Mouse (Mus musculus): ENCODE measurements around the gene Poc1b. TPM values are rescaled to one million over a fixed set of nuclear protein-coding genes. Genes with fewer than 3 reads are reported as not detected.

The Poc1b gene
- total and polyA plus RNA-seq, 2 experiments from 2014 or later = 12.0 to 12.4 TPM

- H3K36me3 ChIP-seq (ENCODE audit: insufficient read depth) = no peaks in the 10 kb centered on the region
- H3K4me3 ChIP-seq (ENCODE audit: low read depth, low read length) = no peak overlapping the region
- H3K27ac ChIP-seq (ENCODE audit: low read depth, low read length) = no peak overlapping the region
- TF ChIP-seq CTCF (IDR thresholded peaks at IDR 0.05; ENCODE audit: low read depth) = no peak
- H3K27me3 ChIP-seq (ENCODE audit: insufficient read depth, low read length) = no peaks in the 10 kb centered on the region
- H3K4me1 ChIP-seq (ENCODE audit: insufficient read depth) = no peaks in the 10 kb centered on the region
- no peak overlapping the region for H3K9ac ChIP-seq
- H3K4me2 ChIP-seq (ENCODE audit: low read depth) = no peak overlapping the region
- DNase-seq (no peak), ATAC-seq (no peak)
- no peaks in the 10 kb centered on the region for H3K9me3 ChIP-seq (ENCODE audit: low read length)
- 82% methylated on average over 2 of the region's 2 CpGs for WGBS
Observed at GRCm38 (mm10) chr10:99095114-99095513, 11.7 kb upstream of the Poc1b start.

GRCm38 (mm10) chr10:99097374-99097773, 9.5 kb upstream of the Poc1b start:
- no peaks in the 10 kb centered on the region for H3K4me1 ChIP-seq (ENCODE audit: insufficient read depth)
- peak; percentile 67 for TF ChIP-seq CTCF (IDR thresholded peaks at IDR 0.05; ENCODE audit: low read depth)
- H3K9me3 ChIP-seq (ENCODE audit: low read length) = no peaks in the 10 kb centered on the region
- WGBS = 71% methylated on average over 10 of the region's 10 CpGs
- no peaks in the 10 kb centered on the region for H3K36me3 ChIP-seq (ENCODE audit: insufficient read depth)
- no peak overlapping the region for H3K4me3 ChIP-seq (ENCODE audit: low read depth, low read length)
- DNase-seq = peak; percentile 33
- no peak overlapping the region for H3K9ac ChIP-seq
- ATAC-seq = no peak
- H3K27ac ChIP-seq (ENCODE audit: low read depth, low read length) = no peak overlapping the region
- no peak overlapping the region for H3K4me2 ChIP-seq (ENCODE audit: low read depth)
- H3K27me3 ChIP-seq (ENCODE audit: insufficient read depth, low read length) = no peaks in the 10 kb centered on the region

- H3K9ac ChIP-seq = no peak overlapping the region
- WGBS = 84% methylated on average over 3 of the region's 3 CpGs
- no peak for TF ChIP-seq CTCF (IDR thresholded peaks at IDR 0.05; ENCODE audit: low read depth)
- H3K4me1 ChIP-seq (ENCODE audit: insufficient read depth) = peaks cover 6% of the 10 kb centered on the region; the same call in 1 of the 2 replicates
- peaks cover 5% of the 10 kb centered on the region; the same call in 1 of the 2 replicates for H3K36me3 ChIP-seq (ENCODE audit: insufficient read depth)
- no peak for DNase-seq
- no peak overlapping the region for H3K27ac ChIP-seq (ENCODE audit: low read depth, low read length)
- no peak for ATAC-seq
- H3K4me2 ChIP-seq (ENCODE audit: low read depth) = no peak overlapping the region; the same call in 1 of the 2 replicates
- H3K9me3 ChIP-seq (ENCODE audit: low read length) = no peaks in the 10 kb centered on the region
- no peaks in the 10 kb centered on the region for H3K27me3 ChIP-seq (ENCODE audit: insufficient read depth, low read length)
- no peak overlapping the region for H3K4me3 ChIP-seq (ENCODE audit: low read depth, low read length)
Observed at GRCm38 (mm10) chr10:99105522-99105921, 1.3 kb upstream of the Poc1b start.

GRCm38 (mm10) chr10:99106311-99106702, 529 bp upstream of the Poc1b start:
- Histone ChIP-seq H3K4me1 (ENCODE audit: insufficient read depth) (peaks cover 6% of the 10 kb centered on the region; the same call in 1 of the 2 replicates), H3K27me3 (ENCODE audit: insufficient read depth, low read length) (no peaks in the 10 kb centered on the region), H3K9me3 (ENCODE audit: low read length) (no peaks in the 10 kb centered on the region), H3K9ac (peak overlapping the region; percentile 88), H3K36me3 (ENCODE audit: insufficient read depth) (peaks cover 9% of the 10 kb centered on the region; the same call in 1 of the 2 replicates), H3K27ac (ENCODE audit: low read depth, low read length) (peak overlapping the region; percentile 97; the same call in 1 of the 2 replicates), H3K4me3 (ENCODE audit: low read depth, low read length) (peak overlapping the region; percentile 100), H3K4me2 (ENCODE audit: low read depth) (peak overlapping the region; percentile 87)
- 17% methylated on average over 8 of the region's 8 CpGs for WGBS
- ATAC-seq (no peak), DNase-seq (no peak)
- TF ChIP-seq CTCF (IDR thresholded peaks at IDR 0.05; ENCODE audit: low read depth) = no peak

- H3K4me1 ChIP-seq (ENCODE audit: insufficient read depth) = peaks cover 6% of the 10 kb centered on the region; the same call in 1 of the 2 replicates
- peak; percentile 63 for DNase-seq
- peak within 1 kb of the TSS; percentile 87 for H3K4me2 ChIP-seq (ENCODE audit: low read depth)
- no peaks in the 10 kb centered on the region for H3K27me3 ChIP-seq (ENCODE audit: insufficient read depth, low read length)
- H3K36me3 ChIP-seq (ENCODE audit: insufficient read depth) = peaks cover 9% of the 10 kb centered on the region; the same call in 1 of the 2 replicates
- H3K27ac ChIP-seq (ENCODE audit: low read depth, low read length) = peak within 1 kb of the TSS; percentile 97
- H3K9ac ChIP-seq = peak within 1 kb of the TSS; percentile 88
- peak; percentile 55 for ATAC-seq
- peak within 1 kb of the TSS; percentile 100 for H3K4me3 ChIP-seq (ENCODE audit: low read depth, low read length)
- peak; percentile 69 for TF ChIP-seq CTCF (IDR thresholded peaks at IDR 0.05; ENCODE audit: low read depth)
- H3K9me3 ChIP-seq (ENCODE audit: low read length) = no peaks in the 10 kb centered on the region
- under 1% methylated on average over 22 of the region's 22 CpGs for WGBS
Observed at GRCm38 (mm10) chr10:99107964-99108363, 1.1 kb downstream of the Poc1b start, which contains the start of gene Galnt4. Gene Galnt4 (plus strand): TSS chr10:99108159.

GRCm38 (mm10) chr10:99108431-99108982, 1.7 kb downstream of the Poc1b start:
- Histone ChIP-seq H3K27ac (ENCODE audit: low read depth, low read length) (no peak overlapping the region), H3K36me3 (ENCODE audit: insufficient read depth) (peaks cover 9% of the 10 kb centered on the region; the same call in 1 of the 2 replicates), H3K9me3 (ENCODE audit: low read length) (no peaks in the 10 kb centered on the region), H3K4me1 (ENCODE audit: insufficient read depth) (peaks cover 6% of the 10 kb centered on the region; the same call in 1 of the 2 replicates), H3K9ac (no peak overlapping the region), H3K27me3 (ENCODE audit: insufficient read depth, low read length) (no peaks in the 10 kb centered on the region), H3K4me2 (ENCODE audit: low read depth) (peak overlapping the region; percentile 87), H3K4me3 (ENCODE audit: low read depth, low read length) (peak overlapping the region; percentile 100)
- no peak for DNase-seq
- ATAC-seq = no peak
- WGBS = 30% methylated on average over 12 of the region's 12 CpGs
- no peak for TF ChIP-seq CTCF (IDR thresholded peaks at IDR 0.05; ENCODE audit: low read depth)

- ATAC-seq (no peak), DNase-seq (no peak)
- TF ChIP-seq CTCF (IDR thresholded peaks at IDR 0.05; ENCODE audit: low read depth) = no peak
- Histone ChIP-seq H3K27ac (ENCODE audit: low read depth, low read length) (no peak overlapping the region), H3K4me3 (ENCODE audit: low read depth, low read length) (no peak overlapping the region), H3K4me2 (ENCODE audit: low read depth) (no peak overlapping the region), H3K27me3 (ENCODE audit: insufficient read depth, low read length) (no peaks in the 10 kb centered on the region), H3K9me3 (ENCODE audit: low read length) (no peaks in the 10 kb centered on the region), H3K9ac (no peak overlapping the region), H3K36me3 (ENCODE audit: insufficient read depth) (peaks cover 9% of the 10 kb centered on the region; the same call in 1 of the 2 replicates), H3K4me1 (ENCODE audit: insufficient read depth) (peaks cover 2% of the 10 kb centered on the region; the same call in 1 of the 2 replicates)
- 60% methylated on average over 3 of the region's 3 CpGs for WGBS
Observed at GRCm38 (mm10) chr10:99113533-99113932, 6.7 kb downstream of the Poc1b start.
